In genomic region chr6:111372626-111373380, GRCm38 (mm10) we compare ENCODE assay signal across 10 mouse cellular contexts.
DNase-seq lines count a peak whose midpoint lies in the region; ATAC-seq and TF ChIP-seq lines count a peak whose summit lies in the region.
"Had no signal": no experiment of that assay in that cellular context is flagged by ENCODE, and none has a peak within 500 bp of the region (broad histone marks: within the 10 kb centered on the region; RNA-seq: fewer than 3 reads in every experiment).

No protein-coding gene starts in this region.

- WGBS in heart, embryonic 15.5 days = 35% methylated on average over 11 of the region's 11 CpGs
- 38% methylated on average over 11 of the region's 11 CpGs for WGBS in embryonic facial prominence, embryonic 14.5 days
- 40% methylated on average over 11 of the region's 11 CpGs for WGBS in lung, adult 2 months

- H3K9ac ChIP-seq in heart, embryonic 15.5 days = no peak overlapping the region
- no peak overlapping the region for H3K9ac ChIP-seq in embryonic facial prominence, embryonic 14.5 days (ENCODE audit: low read depth, low read length)

- H3K27me3 ChIP-seq in heart, embryonic 15.5 days = no peaks in the 10 kb centered on the region
- H3K27me3 ChIP-seq in embryonic facial prominence, embryonic 14.5 days (replicated peaks; ENCODE audit: control insufficient read depth, insufficient read depth, low read length) = no peaks in the 10 kb centered on the region
- H3K27me3 ChIP-seq: CH12.LX had no signal

- no peak for ATAC-seq in heart, embryonic 15.5 days (replicated peaks; ENCODE audit: insufficient number of reproducible peaks, insufficient read depth, low FRiP score, low read depth)
- ATAC-seq in embryonic facial prominence, embryonic 14.5 days (ENCODE audit: low read depth) = peak; percentile 44; the same call in 1 of the 2 replicates

- H3K9me3 ChIP-seq in heart, embryonic 15.5 days (replicated peaks) = no peaks in the 10 kb centered on the region
- no peaks in the 10 kb centered on the region for H3K9me3 ChIP-seq in embryonic facial prominence, embryonic 14.5 days (ENCODE audit: control insufficient read depth, low read length)

- no peak for DNase-seq in heart, adult 8-10 months (ENCODE audit: low spot score)
- DNase-seq in embryonic facial prominence, embryonic 14.5 days (ENCODE audit: low spot score) = no peak
- peak; percentile 49 to 59 for DNase-seq in layer of hippocampus, postnatal 10 days (ENCODE audit: low spot score in 2 of 2)
- peak; percentile 46 for DNase-seq in right cerebral cortex, adult 18-20 months
- DNase-seq in thymus, postnatal 10 days (ENCODE audit: low spot score in 2 of 2) = no peak
- DNase-seq in thymus, postnatal 36 days = no peak
- no peak for DNase-seq in lung, adult 2 months
- DNase-seq: kidney, adult 9 months had no signal

- no peak overlapping the region for H3K4me3 ChIP-seq in heart, embryonic 15.5 days
- H3K4me3 ChIP-seq in embryonic facial prominence, embryonic 14.5 days (ENCODE audit: low read depth, low read length) = no peak overlapping the region
- H3K4me3 ChIP-seq in lung, adult 2 months (replicated peaks; ENCODE audit: extremely low read depth, low read depth, low read length) = no peak overlapping the region

- TF ChIP-seq CTCF in lung, adult 2 months (IDR thresholded peaks at IDR 0.05; ENCODE audit: insufficient read depth, low read length) = no peak

- TF ChIP-seq POLR2A in lung, adult 2 months (IDR thresholded peaks at IDR 0.05; ENCODE audit: borderline replicate concordance, extremely low read depth, low read depth, low read length) = no peak

- no peaks in the 10 kb centered on the region for H3K36me3 ChIP-seq in heart, embryonic 15.5 days
- H3K36me3 ChIP-seq in embryonic facial prominence, embryonic 14.5 days (ENCODE audit: control insufficient read depth, insufficient read depth, low read length) = no peaks in the 10 kb centered on the region

- H3K4me1 ChIP-seq in heart, embryonic 15.5 days (replicated peaks) = no peaks in the 10 kb centered on the region
- peaks cover 4% of the 10 kb centered on the region; the same call in 1 of the 2 replicates for H3K4me1 ChIP-seq in embryonic facial prominence, embryonic 14.5 days (ENCODE audit: control insufficient read depth, insufficient read depth, low read length)
- H3K4me1 ChIP-seq in lung, adult 2 months (ENCODE audit: control insufficient read depth, insufficient read depth, low read length) = no peaks in the 10 kb centered on the region

- 0 out of 2 replicates have a peak overlapping the region, but pooled peaks have one; percentile 5 for H3K4me2 ChIP-seq in heart, embryonic 15.5 days
- H3K4me2 ChIP-seq in embryonic facial prominence, embryonic 14.5 days (ENCODE audit: low read depth, low read length) = no peak overlapping the region

- H3K27ac ChIP-seq in heart, embryonic 15.5 days = no peak overlapping the region
- no peak overlapping the region for H3K27ac ChIP-seq in embryonic facial prominence, embryonic 14.5 days (replicated peaks; ENCODE audit: low read depth, low read length)

Comparison
In these comparisons a context has a peak if more than half of its experiments do, and no peak if none do; other contexts are left out.
1. DNase-seq: peak in layer of hippocampus, postnatal 10 days (2 of 2) and right cerebral cortex, adult 18-20 months (single experiment); none in heart, adult 8-10 months (single experiment), embryonic facial prominence, embryonic 14.5 days (single experiment), thymus, postnatal 10 days (0 of 2), thymus, postnatal 36 days (0 of 2) and lung, adult 2 months (single experiment).